Mouse (Mus musculus) sigmoid colon, adult 10 weeks (tissue): Measurements from ENCODE around the gene Rbpj. TPM values are rescaled to one million over a fixed set of nuclear protein-coding genes. Genes with fewer than 3 reads are reported as not detected.

Source experiments
- polyA plus RNA-seq: library from polyadenylated mRNA; stranded (reverse); fragments of 350-450 nt; fragmentation: Illumina TruSeq; extraction: RNeasy Lipid Tissue Mini Kit (QIAGEN cat#74804); gene quantifications from one replicate; pipeline ENCODE4 v1.2.3, GENCODE M21; 2014; ENCODE audit warnings: low read depth, low replicate concordance

The Rbpj gene
- polyA plus RNA-seq: 69.1 TPM

GRCm38 (mm10) chr5:53465883-53466282, at the start of gene Rbpj:
TSS of gene Rbpj (plus strand) at chr5:53466152.

Other genes starting within 250 kb of the Rbpj start
- 28.5 TPM for gene Smim20, start 199.1 kb upstream of the Rbpj start, polyA plus RNA-seq
- 3.9 TPM for gene Cckar, start 241.6 kb downstream of the Rbpj start, polyA plus RNA-seq